Comparison of ENCODE assay signal across 9 mouse cellular contexts in genomic region chr4:127947696-127948095, GRCm38 (mm10). TPM values are rescaled to one million over a fixed set of nuclear protein-coding genes. Genes with fewer than 3 reads are reported as not detected.
"Had no signal": no experiment of that assay in that cellular context is flagged by ENCODE, and none has a peak within 500 bp of the region (broad histone marks: within the 10 kb centered on the region; RNA-seq: fewer than 3 reads in every experiment).

No protein-coding gene starts in this region.

- DNase-seq: kidney, postnatal 10 days; kidney, postnatal 4 days; lung, embryonic 14.5 days; lung, postnatal 10 days; lung, postnatal 4 days; thymus, adult 18-20 months; thymus, postnatal 14 days had no signal

RNA-seq across cellular contexts. Expression of gene CK137956, which starts 23.1 kb away (rescaled TPM):
- total RNA-seq: monocyte, adult 5-6 weeks; neutrophil, adult 5-6 weeks had no signal

RNA-seq across cellular contexts. Expression of gene Csmd2, which starts 40.0 kb away (rescaled TPM):
- total RNA-seq: monocyte, adult 5-6 weeks; neutrophil, adult 5-6 weeks had no signal
